Mouse (Mus musculus): ENCODE measurements around the gene Gm20388.

GRCm38 (mm10) chr8:124360911-124361310 lies 4450.3 kb downstream of the Gm20388 start:
- TF ChIP-seq POLR2A (IDR thresholded peaks at IDR 0.05; ENCODE audit: extremely low read depth, insufficient read depth, low read length) (no peak), CTCF (IDR thresholded peaks at IDR 0.05; ENCODE audit: extremely low read depth, insufficient read depth, low read length) (no peak)

Data from cortical plate, adult 2 months (tissue).